Mouse (Mus musculus) limb, embryonic 11.5 days (tissue): Measurements from ENCODE around the gene Dld. TPM values are rescaled to one million over a fixed set of nuclear protein-coding genes. Genes with fewer than 3 reads are reported as not detected.

Source experiments
- ATAC-seq: fragments of 200-750 bp; cut with Nextera tagmentation; 2 replicates; pipeline ENCODE4 v1.8.0; 2017; ENCODE audit warnings: low read depth; ENCODE audit not compliant: insufficient number of reproducible peaks, low FRiP score, low TSS enrichment
- DNase-seq: peaks from one replicate; pipeline ENCODE4 v3.0.0-alpha.2; 2015; ENCODE audit warnings: low spot score
- H3K27ac ChIP-seq: fragments of 300-500 bp; sonication (generic); replicated peaks from 2 replicates; pipeline ENCODE4 v1.5.1; 2014; ENCODE audit warnings: low read depth, mild to moderate bottlenecking, low read length
- H3K27me3 ChIP-seq: fragments of 300-500 bp; sonication (generic); 2 replicates; pipeline ENCODE4 v1.6.1; 2014; ENCODE audit warnings: mild to moderate bottlenecking, low read length, mixed read lengths; ENCODE audit not compliant: control insufficient read depth, insufficient read depth
- H3K36me3 ChIP-seq: fragments of 300-500 bp; sonication (generic); 2 replicates; pipeline ENCODE4 v1.6.1; 2014; ENCODE audit warnings: mild to moderate bottlenecking, low read length, moderate library complexity, mixed read lengths; ENCODE audit not compliant: control insufficient read depth, insufficient read depth
- H3K4me1 ChIP-seq: fragments of 300-500 bp; sonication (generic); 2 replicates; pipeline ENCODE4 v1.6.1; 2014; ENCODE audit warnings: low read length, mixed read lengths; ENCODE audit not compliant: control insufficient read depth, insufficient read depth
- H3K4me2 ChIP-seq: fragments of 300-500 bp; sonication (generic); 2 replicates; pipeline ENCODE4 v1.6.1; 2014; ENCODE audit warnings: low read depth, mild to moderate bottlenecking, moderate library complexity; ENCODE audit not compliant: severe bottlenecking
- H3K4me3 ChIP-seq: fragments of 300-500 bp; sonication (generic); 2 replicates; pipeline ENCODE4 v1.5.1; 2014; ENCODE audit warnings: low read depth, low read length
- H3K9ac ChIP-seq: fragments of 300-500 bp; sonication (generic); 2 replicates; pipeline ENCODE4 v1.6.1; 2014; ENCODE audit warnings: mild to moderate bottlenecking, low read length
- H3K9me3 ChIP-seq: fragments of 300-500 bp; sonication (generic); 2 replicates; pipeline ENCODE4 v1.6.1; 2016; ENCODE audit warnings: low read length; ENCODE audit not compliant: control insufficient read depth
- WGBS: fragments of 180-500 bp; shearing (Covaris S2); extraction: QIAGEN DNeasy Blood & Tissue Kit; methylation state at CpG from one replicate; pipeline ENCODE4 v1.1.7; 2014; 5-methylcytosine and 5-hydroxymethylcytosine counted together
- polyA plus RNA-seq: library from polyadenylated mRNA; unstranded; fragments of >200 nt; fragmentation: Nextera tagmentation; extraction: Ambion mirVana; gene quantifications from 2 replicates; pipeline ENCODE4 v1.2.1, GENCODE M21; 2014

The Dld gene
- polyA plus RNA-seq, 1 experiment from 2014 or later, result 176 TPM

DNA sequence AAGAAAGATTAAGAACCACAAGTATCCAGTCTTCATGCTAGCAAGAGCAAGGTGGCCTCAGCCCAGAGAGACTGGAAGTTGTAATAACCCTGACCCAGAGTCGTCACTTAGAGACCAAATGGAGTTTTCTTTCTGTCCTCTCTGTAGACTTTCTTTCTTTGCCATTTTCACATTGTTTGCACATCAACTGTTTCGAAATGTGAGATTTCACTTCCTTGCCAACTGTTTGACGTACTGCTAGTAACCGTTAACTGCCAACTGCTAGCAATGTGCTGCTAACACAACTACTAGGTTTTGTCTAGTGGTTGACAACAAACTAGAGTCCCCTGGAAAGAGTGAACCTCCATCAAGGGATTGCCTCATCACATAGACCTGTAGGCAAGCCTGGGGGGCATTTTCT, 68.1 kb downstream of the Dld start:
- no peaks in the 10 kb centered on the region for H3K27me3 ChIP-seq
- no peak for DNase-seq
- H3K36me3 ChIP-seq, result peaks cover 8% of the 10 kb centered on the region
- H3K4me2 ChIP-seq, result no peak overlapping the region
- no peaks in the 10 kb centered on the region for H3K4me1 ChIP-seq
- no peak overlapping the region for H3K9ac ChIP-seq
- ATAC-seq, result no peak
- no peaks in the 10 kb centered on the region for H3K9me3 ChIP-seq
- no peak overlapping the region for H3K27ac ChIP-seq
- 96% methylated on average over 4 of the region's 4 CpGs for WGBS
- no peak overlapping the region for H3K4me3 ChIP-seq

DNA sequence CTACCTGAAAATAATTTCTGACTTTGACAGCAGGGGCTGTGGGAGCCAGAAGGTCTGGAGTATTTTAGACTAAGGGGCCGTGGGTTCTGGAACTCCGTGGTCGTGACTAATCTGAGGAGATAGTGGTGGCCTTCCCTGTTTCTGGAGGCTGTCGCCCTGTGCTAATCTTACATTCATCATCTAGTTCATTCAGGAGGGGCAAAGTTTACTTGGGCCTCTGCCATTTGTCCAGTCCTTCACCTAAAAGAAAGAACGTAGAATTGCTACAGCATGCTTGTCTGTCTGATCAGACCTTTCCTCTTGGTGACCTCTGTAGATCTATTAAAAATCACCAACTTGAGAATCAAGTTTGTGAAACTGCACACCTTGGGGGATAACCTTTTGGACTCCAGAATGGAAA, 69.0 kb downstream of the Dld start:
- Histone ChIP-seq H3K36me3 (peaks cover 4% of the 10 kb centered on the region), H3K27me3 (no peaks in the 10 kb centered on the region), H3K4me3 (no peak overlapping the region), H3K4me1 (no peaks in the 10 kb centered on the region), H3K27ac (no peak overlapping the region), H3K9ac (no peak overlapping the region), H3K4me2 (no peak overlapping the region), H3K9me3 (no peaks in the 10 kb centered on the region)
- DNase-seq (no peak), ATAC-seq (no peak)
- WGBS, result 89% methylated on average over 5 of the region's 5 CpGs

Other genes starting within 250 kb of the Dld start
- not detected in 2 replicates for gene Gm6993, start 110.7 kb downstream of the Dld start, polyA plus RNA-seq
- 38.1 and 42.2 TPM in 2 replicates for gene Lamb1, start 86.2 kb downstream of the Dld start, polyA plus RNA-seq
- 0.15 and 0.18 TPM in 2 replicates for gene Slc26a3, start 39.4 kb upstream of the Dld start, polyA plus RNA-seq
- gene Cbll1, start 148.2 kb upstream of the Dld start, polyA plus RNA-seq, result 23.3 and 26.0 TPM in 2 replicates
- 0.06 and 0.15 TPM in 2 replicates for gene Slc26a4, start 208.5 kb upstream of the Dld start, polyA plus RNA-seq